In the genomic region with DNA sequence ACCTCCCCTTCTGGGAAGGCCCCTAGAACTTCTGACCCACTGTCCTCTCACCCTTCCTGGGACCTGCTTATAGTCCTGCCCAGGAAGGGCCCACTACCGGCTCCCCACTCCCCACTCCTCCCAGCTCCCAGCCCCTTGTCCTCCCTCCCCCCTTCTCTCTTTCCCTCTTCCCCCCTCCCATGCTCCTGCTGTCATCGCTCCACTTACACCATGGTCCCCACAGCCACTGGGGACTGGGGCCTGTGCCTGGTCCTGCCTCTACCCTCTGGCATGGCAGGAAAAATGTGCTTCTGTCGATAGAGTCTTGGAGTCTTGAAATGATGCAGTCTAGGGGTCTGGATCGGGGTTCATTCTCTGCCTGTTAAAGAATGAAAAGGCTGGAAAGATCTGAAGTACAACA, we compare ENCODE assay signal across 29 mouse cellular contexts. TPM values are rescaled to one million over a fixed set of nuclear protein-coding genes. Genes with fewer than 3 reads are reported as not detected.
DNase-seq lines count a peak whose midpoint lies in the region; ATAC-seq lines count a peak whose summit lies in the region.
"Had no signal": no experiment of that assay in that cellular context is flagged by ENCODE, and none has a peak within 500 bp of the region (broad histone marks: within the 10 kb centered on the region; RNA-seq: fewer than 3 reads in every experiment).

No protein-coding gene starts in this region.

- H3K27ac ChIP-seq in heart, embryonic 10.5 days = peak overlapping the region; percentile 86
- H3K27ac ChIP-seq in heart, embryonic 16.5 days (ENCODE audit: low read length) = peak overlapping the region; percentile 87
- no peak overlapping the region for H3K27ac ChIP-seq in midbrain, embryonic 11.5 days (ENCODE audit: low read depth, low read length)
- H3K27ac ChIP-seq in midbrain, embryonic 16.5 days (ENCODE audit: low read length) = no peak overlapping the region
- H3K27ac ChIP-seq: forebrain, embryonic 15.5 days; hindbrain, embryonic 12.5 days; kidney, postnatal 0 days; left cerebral cortex, adult 2 months; liver, embryonic 15.5 days; macrophage had no signal

- peaks cover 19% of the 10 kb centered on the region for H3K27me3 ChIP-seq in heart, embryonic 10.5 days (ENCODE audit: insufficient read depth, poor library complexity, severe bottlenecking)
- H3K27me3 ChIP-seq in heart, embryonic 16.5 days (ENCODE audit: control insufficient read depth, insufficient read depth, low read length) = no peaks in the 10 kb centered on the region
- H3K27me3 ChIP-seq in midbrain, embryonic 11.5 days (ENCODE audit: control insufficient read depth, insufficient read depth, low read length) = no peaks in the 10 kb centered on the region
- H3K27me3 ChIP-seq in midbrain, embryonic 16.5 days (ENCODE audit: control insufficient read depth, insufficient read depth, low read depth, low read length) = no peaks in the 10 kb centered on the region
- H3K27me3 ChIP-seq: forebrain, embryonic 15.5 days had no signal

- peak overlapping the region; percentile 50 for H3K9ac ChIP-seq in heart, embryonic 16.5 days (ENCODE audit: low read length)
- H3K9ac ChIP-seq in midbrain, embryonic 11.5 days (ENCODE audit: low read length) = no peak overlapping the region
- H3K9ac ChIP-seq in midbrain, embryonic 16.5 days (ENCODE audit: low read depth, low read length) = no peak overlapping the region
- H3K9ac ChIP-seq: forebrain, embryonic 15.5 days; hindbrain, embryonic 12.5 days; liver, embryonic 15.5 days had no signal

- no peak overlapping the region for H3K4me3 ChIP-seq in heart, embryonic 10.5 days
- no peak overlapping the region for H3K4me3 ChIP-seq in heart, embryonic 16.5 days (ENCODE audit: low read length)
- no peak overlapping the region for H3K4me3 ChIP-seq in midbrain, embryonic 11.5 days (ENCODE audit: low read depth, low read length)
- no peak overlapping the region for H3K4me3 ChIP-seq in midbrain, embryonic 16.5 days (ENCODE audit: low read depth, low read length)
- H3K4me3 ChIP-seq: forebrain, embryonic 15.5 days; hindbrain, embryonic 12.5 days; left cerebral cortex, adult 2 months; liver, embryonic 15.5 days had no signal

- WGBS in heart, embryonic 10.5 days = 6% methylated on average over 4 of the region's 4 CpGs
- WGBS in heart, embryonic 16.5 days = 15% methylated on average over 4 of the region's 4 CpGs
- WGBS in midbrain, embryonic 11.5 days = 51% methylated on average over 4 of the region's 4 CpGs
- 39% methylated on average over 4 of the region's 4 CpGs for WGBS in midbrain, embryonic 16.5 days

- H3K36me3 ChIP-seq in heart, embryonic 10.5 days = no peaks in the 10 kb centered on the region
- H3K36me3 ChIP-seq in heart, embryonic 16.5 days (ENCODE audit: control insufficient read depth, insufficient read depth) = no peaks in the 10 kb centered on the region
- H3K36me3 ChIP-seq in midbrain, embryonic 11.5 days (ENCODE audit: control insufficient read depth, insufficient read depth, low read length) = no peaks in the 10 kb centered on the region
- H3K36me3 ChIP-seq in midbrain, embryonic 16.5 days (ENCODE audit: control insufficient read depth, insufficient read depth, low read length) = no peaks in the 10 kb centered on the region
- H3K36me3 ChIP-seq: forebrain, embryonic 15.5 days; hindbrain, embryonic 12.5 days; liver, embryonic 15.5 days had no signal

- ATAC-seq in heart, embryonic 16.5 days (replicated peaks; ENCODE audit: extremely low read depth, insufficient read depth, low FRiP score) = peak; percentile 47; the same call in 1 of the 2 replicates
- ATAC-seq in midbrain, embryonic 11.5 days (ENCODE audit: low FRiP score) = no peak
- no peak for ATAC-seq in midbrain, embryonic 16.5 days
- ATAC-seq: forebrain, embryonic 15.5 days had no signal

- H3K4me2 ChIP-seq in heart, embryonic 16.5 days (ENCODE audit: low read depth, low read length) = 0 out of 2 replicates have a peak overlapping the region, but pooled peaks have one; percentile 6
- H3K4me2 ChIP-seq in midbrain, embryonic 11.5 days = no peak overlapping the region
- H3K4me2 ChIP-seq in midbrain, embryonic 16.5 days (ENCODE audit: low read length) = no peak overlapping the region
- H3K4me2 ChIP-seq: forebrain, embryonic 15.5 days; hindbrain, embryonic 12.5 days; liver, embryonic 15.5 days had no signal

- intact Hi-C loops in heart, postnatal 10 days (cut with DNase I) = loop anchor here (5.0 kb wide), 1 partner anchor 303 kb away; no protein-coding TSS in a partner anchor
- intact Hi-C loops in heart, postnatal 25 days (cut with DNase I) = no loop called here
- intact Hi-C loops in gastrocnemius, postnatal 14 days (cut with DNase I; ENCODE audit: low total_unique reads) = no loop called here

- H3K4me1 ChIP-seq in heart, embryonic 10.5 days = peaks cover 79% of the 10 kb centered on the region
- H3K4me1 ChIP-seq in heart, embryonic 16.5 days (ENCODE audit: control insufficient read depth, insufficient read depth, low read length) = peaks cover 45% of the 10 kb centered on the region
- no peaks in the 10 kb centered on the region for H3K4me1 ChIP-seq in midbrain, embryonic 11.5 days (ENCODE audit: control insufficient read depth, insufficient read depth, low read length)
- H3K4me1 ChIP-seq in midbrain, embryonic 16.5 days (ENCODE audit: control insufficient read depth, insufficient read depth, low read length) = no peaks in the 10 kb centered on the region
- H3K4me1 ChIP-seq: liver, embryonic 15.5 days had no signal

- no peak for DNase-seq in heart, embryonic 10.5 days (ENCODE audit: low spot score)
- no peak for DNase-seq in heart, postnatal 10 days
- no peak for DNase-seq in heart, postnatal 25 days (ENCODE audit: low spot score)
- DNase-seq in midbrain, embryonic 11.5 days (ENCODE audit: low spot score, missing footprints) = peak; percentile 10
- DNase-seq in gastrocnemius, postnatal 14 days = no peak
- DNase-seq: adrenal gland, postnatal 10 days; cerebellum, adult 18-20 months; cerebellum, postnatal 14 days; gastrocnemius, postnatal 36 days; kidney, adult 2 months; liver; thymus, adult 2 months; thymus, postnatal 4 days had no signal

- H3K9me3 ChIP-seq in heart, embryonic 10.5 days = no peaks in the 10 kb centered on the region
- no peaks in the 10 kb centered on the region for H3K9me3 ChIP-seq in heart, embryonic 16.5 days (replicated peaks; ENCODE audit: control insufficient read depth, low read length)
- no peaks in the 10 kb centered on the region for H3K9me3 ChIP-seq in midbrain, embryonic 11.5 days (ENCODE audit: control insufficient read depth, low read length)
- H3K9me3 ChIP-seq in midbrain, embryonic 16.5 days (replicated peaks; ENCODE audit: control insufficient read depth, low read length, poor library complexity, severe bottlenecking) = no peaks in the 10 kb centered on the region
- H3K9me3 ChIP-seq: forebrain, embryonic 15.5 days; hindbrain, embryonic 12.5 days; liver, embryonic 15.5 days had no signal

RNA-seq across cellular contexts. Expression of gene Ubl4b, which starts 9.0 kb away (rescaled TPM):
- 0.15 TPM in 1 of 2 replicates, not detected in the other for polyA plus RNA-seq in heart, embryonic 10.5 days (2016; fragmentation: Nextera tagmentation; extraction: Ambion mirVana)
- total RNA-seq in heart, postnatal 10 days (2021) = not detected
- polyA plus RNA-seq in heart, embryonic 16.5 days (2015; fragmentation: Nextera tagmentation; extraction: Ambion mirVana) = 0.11 TPM in 1 of 2 replicates, not detected in the other
- total RNA-seq in heart, postnatal 25 days (2021) = not detected
- not detected in 2 replicates for polyA plus RNA-seq in midbrain, embryonic 11.5 days (2014; fragmentation: Nextera tagmentation; extraction: Ambion mirVana)
- not detected in 2 replicates for polyA plus RNA-seq in midbrain, embryonic 16.5 days (2015; fragmentation: Nextera tagmentation; extraction: Ambion mirVana)
- total RNA-seq in gastrocnemius, postnatal 14 days (2021) = not detected
- total RNA-seq: adrenal gland, postnatal 10 days; gastrocnemius, postnatal 36 days; layer of hippocampus, postnatal 10 days; left cerebral cortex, postnatal 36 days; midbrain, postnatal 0 days; neutrophil, adult 5-6 weeks had no signal
- polyA plus RNA-seq: embryonic facial prominence, embryonic 14.5 days; forebrain, embryonic 15.5 days; hindbrain, embryonic 12.5 days; intestine, embryonic 14.5 days; kidney, postnatal 0 days; liver, embryonic 15.5 days; lung, embryonic 16.5 days; macrophage; midbrain, postnatal 0 days; stomach, embryonic 16.5 days had no signal

RNA-seq across cellular contexts. Expression of gene Alx3, which starts 31.0 kb away (rescaled TPM):
- 2.3 and 13.0 TPM in 2 replicates for polyA plus RNA-seq in heart, embryonic 10.5 days (2016; fragmentation: Nextera tagmentation; extraction: Ambion mirVana)
- under 1 TPM in 1 of 2 experiments, not detected in 1; 0.12 TPM for total RNA-seq in heart, postnatal 10 days (2021)
- 0.10 and 0.26 TPM in 2 replicates for polyA plus RNA-seq in heart, embryonic 16.5 days (2015; fragmentation: Nextera tagmentation; extraction: Ambion mirVana)
- total RNA-seq in heart, postnatal 25 days (2021) = not detected
- polyA plus RNA-seq in midbrain, embryonic 11.5 days (2014; fragmentation: Nextera tagmentation; extraction: Ambion mirVana) = 2.8 and 3.3 TPM in 2 replicates
- 1.0 and 1.5 TPM in 2 replicates for polyA plus RNA-seq in midbrain, embryonic 16.5 days (2015; fragmentation: Nextera tagmentation; extraction: Ambion mirVana)
- not detected for total RNA-seq in gastrocnemius, postnatal 14 days (2021)
- total RNA-seq: adrenal gland, postnatal 10 days; gastrocnemius, postnatal 36 days; neutrophil, adult 5-6 weeks had no signal
- polyA plus RNA-seq: intestine, embryonic 14.5 days; kidney, adult 2 months; macrophage had no signal

RNA-seq across cellular contexts. Expression of gene Slc6a17, which starts 46.1 kb away (rescaled TPM):
- polyA plus RNA-seq in heart, embryonic 10.5 days (2016; fragmentation: Nextera tagmentation; extraction: Ambion mirVana) = 3.0 and 3.8 TPM in 2 replicates
- 1 to 10 TPM; 1.3 to 1.4 TPM for total RNA-seq in heart, postnatal 10 days (2021)
- polyA plus RNA-seq in heart, embryonic 16.5 days (2015; fragmentation: Nextera tagmentation; extraction: Ambion mirVana) = 4.6 and 5.7 TPM in 2 replicates
- total RNA-seq in heart, postnatal 25 days (2021) = 1 to 10 TPM; 1.5 to 2.4 TPM
- 1.8 and 1.9 TPM in 2 replicates for polyA plus RNA-seq in midbrain, embryonic 11.5 days (2014; fragmentation: Nextera tagmentation; extraction: Ambion mirVana)
- polyA plus RNA-seq in midbrain, embryonic 16.5 days (2015; fragmentation: Nextera tagmentation; extraction: Ambion mirVana) = 17.5 and 23.3 TPM in 2 replicates
- under 1 TPM; 0.55 to 0.60 TPM for total RNA-seq in gastrocnemius, postnatal 14 days (2021)

Comparison
In these comparisons a context has a peak if more than half of its experiments do, and no peak if none do; other contexts are left out.
1. H3K27ac ChIP-seq: peak in heart, embryonic 10.5 days (single experiment) and heart, embryonic 16.5 days (single experiment); none in midbrain, embryonic 11.5 days (single experiment) and midbrain, embryonic 16.5 days (single experiment).